Mouse (Mus musculus) midbrain, postnatal 0 days (tissue): ENCODE measurements around the gene Dok4. TPM values are rescaled to one million over a fixed set of nuclear protein-coding genes. Genes with fewer than 3 reads are reported as not detected.

Experiments used
- ATAC-seq: fragments of 200-750 bp; cut with Nextera tagmentation; 2 replicates; pipeline ENCODE4 v1.8.0; 2017; ENCODE audit warnings: moderate number of reproducible peaks, mild to moderate bottlenecking, moderate TSS enrichment, moderate library complexity; ENCODE audit not compliant: low FRiP score
- DNase-seq: peaks from one replicate; pipeline ENCODE4 v3.0.0-alpha.2; 2015; ENCODE audit warnings: low spot score
- H3K27ac ChIP-seq: fragments of 300-500 bp; sonication (generic); 2 replicates; pipeline ENCODE4 v1.5.1; 2014; ENCODE audit warnings: low read depth, mild to moderate bottlenecking, low read length, mixed read lengths
- H3K27me3 ChIP-seq: fragments of 300-500 bp; sonication (generic); 2 replicates; pipeline ENCODE4 v1.6.1; 2014; ENCODE audit warnings: low read length, control low read depth, mixed read lengths; ENCODE audit not compliant: insufficient read depth
- H3K36me3 ChIP-seq: fragments of 300-500 bp; sonication (generic); 2 replicates; pipeline ENCODE4 v1.6.1; 2014; ENCODE audit warnings: low read length, control low read depth, mixed read lengths; ENCODE audit not compliant: insufficient read depth
- H3K4me1 ChIP-seq: fragments of 300-500 bp; sonication (generic); 2 replicates; pipeline ENCODE4 v1.6.1; 2014; ENCODE audit warnings: mild to moderate bottlenecking, control low read depth, antibody characterized with exemption, low read length, mixed read lengths; ENCODE audit not compliant: insufficient read depth
- H3K4me2 ChIP-seq: fragments of 300-500 bp; sonication (generic); 2 replicates; pipeline ENCODE4 v1.6.1; 2014; ENCODE audit warnings: low read depth, mild to moderate bottlenecking, low read length, mixed read lengths; ENCODE audit not compliant: poor library complexity, severe bottlenecking
- H3K4me3 ChIP-seq: fragments of 300-500 bp; sonication (generic); 2 replicates; pipeline ENCODE4 v1.5.1; 2014; ENCODE audit warnings: low read depth, mild to moderate bottlenecking, low read length, moderate library complexity
- H3K9ac ChIP-seq: fragments of 300-500 bp; sonication (generic); replicated peaks from 2 replicates; pipeline ENCODE4 v1.6.1; 2014; ENCODE audit warnings: mild to moderate bottlenecking, low read length, moderate library complexity, mixed read lengths; ENCODE audit not compliant: poor library complexity, severe bottlenecking
- H3K9me3 ChIP-seq: fragments of 300-500 bp; sonication (generic); 2 replicates; pipeline ENCODE4 v1.6.1; 2016; ENCODE audit warnings: low read length, control low read depth
- CTCF ChIP-seq: IDR thresholded peaks from 2 replicates; pipeline ENCODE4 v1.5.1; 2016; ENCODE audit warnings: antibody characterized with exemption, mild to moderate bottlenecking
- WGBS: fragments of 180-500 bp; shearing (Covaris S2); extraction: QIAGEN DNeasy Blood & Tissue Kit; methylation state at CpG from one replicate; pipeline ENCODE4 v1.1.7; 2014; 5-methylcytosine and 5-hydroxymethylcytosine counted together
- polyA plus RNA-seq: library from polyadenylated mRNA; unstranded; fragments of >200 nt; fragmentation: Nextera tagmentation; extraction: Ambion mirVana; gene quantifications from 2 replicates; pipeline ENCODE4 v1.2.1, GENCODE M21; 2015
- total RNA-seq: library from RNA; depleted of rRNA; stranded (reverse); fragments of >200 nt; gene quantifications from 2 replicates; pipeline ENCODE4 v1.2.3, GENCODE M21; 2014; rRNA removed

The Dok4 gene
- total and polyA plus RNA-seq, 2 experiments from 2014 or later = 95.0 to 155 TPM

DNA sequence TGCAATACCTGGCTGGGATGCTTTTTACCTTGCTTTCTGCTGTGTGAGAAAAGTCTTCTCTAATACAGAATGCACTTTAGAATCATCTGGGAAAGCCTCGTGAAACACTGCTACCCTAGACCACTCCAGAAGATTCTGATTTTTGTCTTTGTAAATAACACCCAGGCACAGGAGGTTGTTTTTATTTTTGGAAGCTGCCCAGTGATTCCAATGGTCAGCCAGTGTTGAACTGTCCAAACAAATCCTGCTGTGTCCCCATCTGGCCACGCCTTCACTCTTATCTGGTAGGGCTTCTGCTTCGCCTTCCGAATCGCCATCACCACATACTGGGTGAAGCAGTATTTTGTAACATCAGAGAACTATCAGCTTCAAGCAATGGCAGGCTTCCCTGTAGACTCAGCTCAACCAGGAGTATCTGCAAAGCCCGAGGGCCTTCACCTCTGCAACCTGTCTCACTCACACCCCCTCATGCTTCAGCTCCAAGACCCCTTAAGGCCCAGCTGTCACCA, 56.4 kb downstream of the Dok4 start:
- Histone ChIP-seq H3K4me3 (no peak overlapping the region), H3K27me3 (no peaks in the 10 kb centered on the region), H3K9ac (no peak overlapping the region), H3K4me2 (no peak overlapping the region), H3K9me3 (no peaks in the 10 kb centered on the region), H3K4me1 (no peaks in the 10 kb centered on the region), H3K36me3 (peaks cover 21% of the 10 kb centered on the region), H3K27ac (no peak overlapping the region)
- ATAC-seq = no peak
- no peak for TF ChIP-seq CTCF
- no peak for DNase-seq
- 81% methylated on average over 6 of the region's 6 CpGs for WGBS

DNA sequence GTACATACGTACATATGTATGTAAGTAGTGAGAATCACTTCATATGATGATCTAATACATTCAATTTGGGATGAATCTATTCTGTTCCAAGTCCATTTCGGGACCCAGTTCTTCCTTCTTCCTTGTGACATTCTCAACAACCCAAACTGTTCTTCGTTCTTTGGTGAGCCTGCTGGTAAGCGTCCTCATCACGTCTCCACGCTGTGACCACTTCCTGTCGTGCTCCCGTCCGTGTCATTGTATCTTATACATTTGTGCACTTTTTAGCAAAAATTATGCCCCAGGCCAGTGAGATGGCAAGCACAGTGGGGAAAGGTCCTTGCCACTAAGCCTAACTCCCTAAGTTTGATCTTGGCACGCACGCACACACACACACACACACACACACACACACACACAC, 58.2 kb downstream of the Dok4 start:
- H3K27ac ChIP-seq = no peak overlapping the region
- peaks cover 8% of the 10 kb centered on the region for H3K36me3 ChIP-seq
- H3K4me1 ChIP-seq = no peaks in the 10 kb centered on the region
- WGBS = 91% methylated on average over 11 of the region's 11 CpGs
- no peak overlapping the region for H3K4me2 ChIP-seq
- ATAC-seq = no peak
- H3K9ac ChIP-seq = no peak overlapping the region
- TF ChIP-seq CTCF = no peak
- H3K27me3 ChIP-seq = no peaks in the 10 kb centered on the region
- DNase-seq = no peak
- no peak overlapping the region for H3K4me3 ChIP-seq
- no peaks in the 10 kb centered on the region for H3K9me3 ChIP-seq

DNA sequence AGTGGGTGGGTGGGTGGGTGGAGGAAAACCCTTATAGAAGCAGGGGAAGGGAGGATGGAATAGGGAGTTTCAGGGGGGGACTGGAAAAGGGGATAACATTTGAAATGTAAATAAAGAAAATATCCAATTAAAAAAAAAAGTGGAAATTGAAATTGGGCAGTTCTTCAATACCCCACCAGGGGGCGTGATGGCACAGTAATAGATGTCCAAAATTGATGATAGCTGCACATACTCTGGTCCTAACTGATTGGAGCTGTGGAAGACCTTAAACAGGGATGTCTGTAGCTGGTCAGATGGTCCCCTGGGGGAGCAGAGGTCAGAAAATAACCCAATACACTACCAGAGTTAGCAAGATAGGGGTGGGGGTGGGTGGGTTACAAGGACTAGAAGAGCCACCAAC, 61.6 kb downstream of the Dok4 start:
- peak; percentile 39 for DNase-seq
- H3K4me1 ChIP-seq = no peaks in the 10 kb centered on the region
- no peaks in the 10 kb centered on the region for H3K9me3 ChIP-seq
- ATAC-seq = no peak
- peak; percentile 72 for TF ChIP-seq CTCF
- no peaks in the 10 kb centered on the region for H3K36me3 ChIP-seq
- H3K4me3 ChIP-seq = no peak overlapping the region
- H3K4me2 ChIP-seq = no peak overlapping the region
- no peaks in the 10 kb centered on the region for H3K27me3 ChIP-seq
- no peak overlapping the region for H3K9ac ChIP-seq
- 0% methylated on average over 1 of the region's 1 CpGs for WGBS
- no peak overlapping the region for H3K27ac ChIP-seq

Other genes with a start within 250 kb of the Dok4 start
- gene Arl2bp, start 209.7 kb downstream of the Dok4 start, total RNA-seq = 146 and 246 TPM in 2 replicates
- gene Arl2bp, start 209.7 kb downstream of the Dok4 start, polyA plus RNA-seq = 180 and 187 TPM in 2 replicates
- gene Pllp, start 180.1 kb downstream of the Dok4 start, total RNA-seq = 8.4 and 9.8 TPM in 2 replicates
- gene Pllp, start 180.1 kb downstream of the Dok4 start, polyA plus RNA-seq = 8.6 and 10.5 TPM in 2 replicates
- gene Ccl22, start 130.7 kb downstream of the Dok4 start, total RNA-seq = not detected in 2 replicates
- not detected in 2 replicates for gene Ccl22, start 130.7 kb downstream of the Dok4 start, polyA plus RNA-seq
- 82.0 and 111 TPM in 2 replicates for gene Cx3cl1, start 104.3 kb downstream of the Dok4 start, total RNA-seq
- 105 and 110 TPM in 2 replicates for gene Cx3cl1, start 104.3 kb downstream of the Dok4 start, polyA plus RNA-seq
- 8.5 TPM in 1 of 2 replicates, not detected in the other for gene Ccl17, start 65.9 kb downstream of the Dok4 start, total RNA-seq
- 4.4 and 4.7 TPM in 2 replicates for gene Ccl17, start 65.9 kb downstream of the Dok4 start, polyA plus RNA-seq
- 101 and 110 TPM in 2 replicates for gene Coq9, start 38.0 kb downstream of the Dok4 start, total RNA-seq
- gene Coq9, start 38.0 kb downstream of the Dok4 start, polyA plus RNA-seq = 46.5 and 54.8 TPM in 2 replicates
- 60.6 and 62.7 TPM in 2 replicates for gene Ciapin1, start 38.0 kb downstream of the Dok4 start, total RNA-seq
- gene Ciapin1, start 38.0 kb downstream of the Dok4 start, polyA plus RNA-seq = 162 and 164 TPM in 2 replicates
- gene Polr2c, start 18.9 kb downstream of the Dok4 start, total RNA-seq = 62.5 and 70.5 TPM in 2 replicates
- gene Polr2c, start 18.9 kb downstream of the Dok4 start, polyA plus RNA-seq = 93.3 and 101 TPM in 2 replicates
- gene Ccdc102a, start 41.8 kb upstream of the Dok4 start, total RNA-seq = 5.4 and 6.1 TPM in 2 replicates
- 3.6 and 3.7 TPM in 2 replicates for gene Ccdc102a, start 41.8 kb upstream of the Dok4 start, polyA plus RNA-seq
- not detected in 2 replicates for gene Adgrg5, start 47.4 kb upstream of the Dok4 start, total RNA-seq
- 0.17 and 0.21 TPM in 2 replicates for gene Adgrg5, start 47.4 kb upstream of the Dok4 start, polyA plus RNA-seq
- gene Adgrg1, start 98.4 kb upstream of the Dok4 start, total RNA-seq = 218 and 247 TPM in 2 replicates
- 114 and 125 TPM in 2 replicates for gene Adgrg1, start 98.4 kb upstream of the Dok4 start, polyA plus RNA-seq
- 1.5 and 1.7 TPM in 2 replicates for gene Adgrg3, start 141.4 kb upstream of the Dok4 start, total RNA-seq
- 0.59 and 0.88 TPM in 2 replicates for gene Adgrg3, start 141.4 kb upstream of the Dok4 start, polyA plus RNA-seq
- gene Drc7, start 178.8 kb upstream of the Dok4 start, total RNA-seq = 4.4 and 9.8 TPM in 2 replicates
- gene Drc7, start 178.8 kb upstream of the Dok4 start, polyA plus RNA-seq = 2.8 and 3.6 TPM in 2 replicates
- gene Katnb1, start 204.9 kb upstream of the Dok4 start, total RNA-seq = 53.7 and 61.6 TPM in 2 replicates
- 52.5 and 56.7 TPM in 2 replicates for gene Katnb1, start 204.9 kb upstream of the Dok4 start, polyA plus RNA-seq